Mouse (Mus musculus): Measurements from ENCODE around the gene Lipn. TPM values are rescaled to one million over a fixed set of nuclear protein-coding genes. Genes with fewer than 3 reads are reported as not detected.

Gene Lipn
- polyA plus RNA-seq, 1 experiment from 2014 or later: not detected

- no peak overlapping the region for H3K27ac ChIP-seq (replicated peaks)
- H3K9me3 ChIP-seq (replicated peaks): no peaks in the 10 kb centered on the region
- DNase-seq (ENCODE audit: low spot score): no peak
- no peaks in the 10 kb centered on the region for H3K27me3 ChIP-seq (ENCODE audit: low read depth, poor library complexity, severe bottlenecking)
- no peaks in the 10 kb centered on the region for H3K4me1 ChIP-seq
- 85% methylated on average over 5 of the region's 5 CpGs for WGBS
- no peaks in the 10 kb centered on the region for H3K36me3 ChIP-seq
- H3K4me3 ChIP-seq: no peak overlapping the region
These were observed 28.2 kb downstream of the Lipn start for GRCm38 (mm10) chr19:34095381-34095780.

- Histone ChIP-seq H3K9me3 (replicated peaks) (no peaks in the 10 kb centered on the region), H3K27me3 (ENCODE audit: low read depth, poor library complexity, severe bottlenecking) (no peaks in the 10 kb centered on the region), H3K4me3 (no peak overlapping the region), H3K36me3 (no peaks in the 10 kb centered on the region), H3K4me1 (no peaks in the 10 kb centered on the region), H3K27ac (replicated peaks) (no peak overlapping the region)
- 78% methylated on average over 1 of the region's 1 CpGs for WGBS
- no peak for DNase-seq (ENCODE audit: low spot score)
These were observed 29.1 kb downstream of the Lipn start for GRCm38 (mm10) chr19:34096228-34096627.

- Histone ChIP-seq H3K27me3 (ENCODE audit: low read depth, poor library complexity, severe bottlenecking) (no peaks in the 10 kb centered on the region), H3K36me3 (no peaks in the 10 kb centered on the region), H3K27ac (replicated peaks) (no peak within 1 kb of the TSS), H3K9me3 (replicated peaks) (no peaks in the 10 kb centered on the region), H3K4me3 (no peak within 1 kb of the TSS), H3K4me1 (no peaks in the 10 kb centered on the region)
- 86% methylated on average over 4 of the region's 4 CpGs for WGBS
- no peak for DNase-seq (ENCODE audit: low spot score)
These were observed 33.5 kb downstream of the Lipn start, which contains the start of gene Lipm for GRCm38 (mm10) chr19:34100633-34101032. Lipm (plus strand) TSS chr19:34100933.

- Histone ChIP-seq H3K9me3 (replicated peaks) (no peaks in the 10 kb centered on the region), H3K36me3 (no peaks in the 10 kb centered on the region), H3K27ac (replicated peaks) (no peak overlapping the region), H3K4me1 (no peaks in the 10 kb centered on the region), H3K4me3 (no peak overlapping the region), H3K27me3 (ENCODE audit: low read depth, poor library complexity, severe bottlenecking) (no peaks in the 10 kb centered on the region)
- 91% methylated on average over 7 of the region's 7 CpGs for WGBS
- DNase-seq (ENCODE audit: low spot score): no peak
These were observed 34.7 kb downstream of the Lipn start for GRCm38 (mm10) chr19:34101888-34102287.

- Histone ChIP-seq H3K36me3 (no peaks in the 10 kb centered on the region), H3K4me1 (no peaks in the 10 kb centered on the region), H3K27me3 (ENCODE audit: low read depth, poor library complexity, severe bottlenecking) (no peaks in the 10 kb centered on the region), H3K4me3 (no peak overlapping the region), H3K9me3 (replicated peaks) (no peaks in the 10 kb centered on the region), H3K27ac (replicated peaks) (no peak overlapping the region)
- 89% methylated on average over 3 of the region's 3 CpGs for WGBS
- DNase-seq (ENCODE audit: low spot score): no peak
These were observed 37.7 kb downstream of the Lipn start for GRCm38 (mm10) chr19:34104841-34105240.

- WGBS: 76% methylated on average over 1 of the region's 1 CpGs
These were observed 51.9 kb downstream of the Lipn start for GRCm38 (mm10) chr19:34119102-34119501.

GRCm38 (mm10) chr19:34119653-34120052 lies 52.5 kb downstream of the Lipn start:
- 88% methylated on average over 4 of the region's 4 CpGs for WGBS
- H3K4me3 ChIP-seq: no peak overlapping the region
- H3K4me1 ChIP-seq: no peaks in the 10 kb centered on the region
- H3K27me3 ChIP-seq (ENCODE audit: low read depth, poor library complexity, severe bottlenecking): no peaks in the 10 kb centered on the region
- H3K36me3 ChIP-seq: no peaks in the 10 kb centered on the region
- H3K27ac ChIP-seq (replicated peaks): no peak overlapping the region
- no peaks in the 10 kb centered on the region for H3K9me3 ChIP-seq (replicated peaks)
- no peak for DNase-seq (ENCODE audit: low spot score)

More at GRCm38 (mm10) chr19:34119102-34119501, 51.9 kb downstream of the Lipn start:
- Histone ChIP-seq H3K36me3 (no peaks in the 10 kb centered on the region), H3K4me3 (no peak overlapping the region), H3K9me3 (replicated peaks) (no peaks in the 10 kb centered on the region), H3K4me1 (no peaks in the 10 kb centered on the region), H3K27me3 (ENCODE audit: low read depth, poor library complexity, severe bottlenecking) (no peaks in the 10 kb centered on the region), H3K27ac (replicated peaks) (no peak overlapping the region)
- DNase-seq (ENCODE audit: low spot score): no peak

GRCm38 (mm10) chr19:34120107-34120731 lies 53.1 kb downstream of the Lipn start:
- Histone ChIP-seq H3K9me3 (replicated peaks) (no peaks in the 10 kb centered on the region), H3K36me3 (no peaks in the 10 kb centered on the region), H3K27ac (replicated peaks) (no peak overlapping the region), H3K4me1 (no peaks in the 10 kb centered on the region), H3K27me3 (ENCODE audit: low read depth, poor library complexity, severe bottlenecking) (no peaks in the 10 kb centered on the region), H3K4me3 (no peak overlapping the region)
- no peak for DNase-seq (ENCODE audit: low spot score)
- WGBS: 72% methylated on average over 3 of the region's 3 CpGs

Small RNA genes within 50 kb of the gene (microRNA-seq; reads per million reads assigned to microRNA genes)
- gene Gm23334: not detected

Other genes with a start within 250 kb of the Lipn start
- gene Lipf, start 106.2 kb upstream of the Lipn start, polyA plus RNA-seq (2016; fragmentation: Nextera tagmentation; extraction: Ambion mirVana): not detected in 2 replicates
- not detected in 2 replicates for gene Lipk, start 59.1 kb upstream of the Lipn start, polyA plus RNA-seq (2016; fragmentation: Nextera tagmentation; extraction: Ambion mirVana)
- gene Lipm, start 33.6 kb downstream of the Lipn start, polyA plus RNA-seq (2016; fragmentation: Nextera tagmentation; extraction: Ambion mirVana): not detected in 2 replicates
- gene Ankrd22, start 98.7 kb downstream of the Lipn start, polyA plus RNA-seq (2016; fragmentation: Nextera tagmentation; extraction: Ambion mirVana): 0.11 TPM in 1 of 2 replicates, not detected in the other
- gene Stambpl1, start 124.9 kb downstream of the Lipn start, polyA plus RNA-seq (2016; fragmentation: Nextera tagmentation; extraction: Ambion mirVana): 1.9 and 2.2 TPM in 2 replicates
- gene Acta2, start 188.2 kb downstream of the Lipn start, polyA plus RNA-seq (2016; fragmentation: Nextera tagmentation; extraction: Ambion mirVana): 19.0 and 33.6 TPM in 2 replicates
- gene Fas, start 223.3 kb downstream of the Lipn start, polyA plus RNA-seq (2016; fragmentation: Nextera tagmentation; extraction: Ambion mirVana): 0.38 and 0.41 TPM in 2 replicates

All from midbrain, embryonic 10.5 days (tissue).